Mouse (Mus musculus) midbrain, embryonic 15.5 days (tissue): ENCODE data around the gene Crocc. TPM values are rescaled to one million over a fixed set of nuclear protein-coding genes. Genes with fewer than 3 reads are reported as not detected.

Experiments used
- ATAC-seq: fragments of 200-750 bp; cut with Nextera tagmentation; replicated peaks from 2 replicates; pipeline ENCODE4 v1.8.0; 2017; ENCODE audit warnings: moderate TSS enrichment
- H3K27ac ChIP-seq: fragments of 300-500 bp; sonication (generic); 2 replicates; pipeline ENCODE4 v1.5.1; 2015; ENCODE audit warnings: mild to moderate bottlenecking, inconsistent platforms
- H3K27me3 ChIP-seq: fragments of 300-500 bp; sonication (generic); replicated peaks from 2 replicates; pipeline ENCODE4 v1.6.1; 2015; ENCODE audit warnings: inconsistent platforms
- H3K36me3 ChIP-seq: fragments of 300-500 bp; sonication (generic); replicated peaks from 2 replicates; pipeline ENCODE4 v1.6.1; 2015; ENCODE audit warnings: inconsistent platforms
- H3K4me1 ChIP-seq: fragments of 300-500 bp; sonication (generic); 2 replicates; pipeline ENCODE4 v1.6.1; 2015; ENCODE audit warnings: inconsistent platforms
- H3K4me2 ChIP-seq: fragments of 300-500 bp; sonication (generic); 2 replicates; pipeline ENCODE4 v1.6.1; 2015; ENCODE audit warnings: inconsistent platforms, mild to moderate bottlenecking, moderate library complexity
- H3K4me3 ChIP-seq: fragments of 300-500 bp; sonication (generic); 2 replicates; pipeline ENCODE4 v1.5.1; 2015; ENCODE audit warnings: mild to moderate bottlenecking, inconsistent platforms
- H3K9ac ChIP-seq: fragments of 300-500 bp; sonication (generic); 2 replicates; pipeline ENCODE4 v1.6.1; 2015; ENCODE audit warnings: mild to moderate bottlenecking, inconsistent platforms
- H3K9me3 ChIP-seq: fragments of 300-500 bp; sonication (generic); 2 replicates; pipeline ENCODE4 v1.6.1; 2016; ENCODE audit warnings: inconsistent platforms
- WGBS: fragments of 180-500 bp; shearing (Covaris S2); methylation state at CpG from one replicate; pipeline ENCODE4 v1.1.7; 2015; ENCODE audit warnings: mixed read lengths; 5-methylcytosine and 5-hydroxymethylcytosine counted together
- polyA plus RNA-seq: library from polyadenylated mRNA; unstranded; fragments of >200 nt; fragmentation: Nextera tagmentation; extraction: Ambion mirVana; gene quantifications from 2 replicates; pipeline ENCODE4 v1.2.1, GENCODE M21; 2015

The Crocc gene
- polyA plus RNA-seq, 1 experiment from 2014 or later = 7.0 TPM

DNA sequence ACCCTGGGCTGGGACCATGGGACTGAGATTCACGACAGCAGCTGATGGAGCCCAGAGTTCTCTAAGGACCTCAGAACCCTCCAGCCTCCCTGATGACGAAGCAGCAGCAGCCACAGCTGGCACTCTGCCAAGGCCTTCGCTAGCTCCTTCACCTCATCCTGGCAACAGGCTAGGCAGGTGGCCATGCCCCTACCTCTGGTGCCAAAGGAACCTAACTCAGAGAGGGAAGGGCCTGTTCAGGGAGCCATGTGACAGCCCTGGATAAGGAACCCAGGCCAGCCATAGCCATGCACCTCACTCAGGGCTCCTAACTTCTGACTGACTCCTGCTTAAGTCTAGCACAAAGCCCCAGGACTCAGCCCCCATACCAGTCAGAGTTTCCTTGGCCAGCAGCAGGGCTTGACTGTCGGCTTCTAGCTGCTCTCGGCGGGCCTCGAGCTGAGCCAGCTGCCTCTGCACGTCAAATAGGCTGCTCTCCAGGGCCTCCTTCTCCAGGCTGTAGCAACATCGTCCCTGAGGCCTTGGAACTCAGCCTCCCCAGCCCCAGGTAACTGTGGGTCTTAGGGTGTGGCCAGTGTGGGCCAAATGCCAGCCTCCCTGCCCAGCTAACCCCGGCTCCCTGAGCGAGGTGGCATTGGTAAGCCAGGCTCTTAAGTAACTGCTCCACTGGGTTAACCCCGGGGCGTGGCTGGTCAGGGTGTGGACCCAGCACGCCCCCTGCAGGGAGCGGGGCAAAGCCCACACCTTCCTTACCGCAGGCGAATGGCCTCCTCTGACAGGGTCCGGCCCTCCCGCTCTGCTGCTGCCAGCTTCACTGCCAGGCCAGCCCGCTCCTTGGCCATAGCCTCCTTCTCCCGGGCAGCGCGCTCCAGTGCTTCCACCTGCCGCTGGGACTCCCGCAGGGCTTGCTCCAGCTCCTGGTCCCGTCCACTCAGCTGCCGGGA, 26.5 kb downstream of the Crocc start:
- Histone ChIP-seq H3K9ac (no peak overlapping the region), H3K4me3 (no peak overlapping the region), H3K4me1 (peaks cover 4% of the 10 kb centered on the region; the same call in 1 of the 2 replicates), H3K36me3 (peaks cover 7% of the 10 kb centered on the region; the same call in 1 of the 2 replicates), H3K4me2 (no peak overlapping the region), H3K27ac (no peak overlapping the region), H3K9me3 (no peaks in the 10 kb centered on the region), H3K27me3 (no peaks in the 10 kb centered on the region)
- 74% methylated on average over 27 of the region's 27 CpGs for WGBS
- no peak for ATAC-seq

GRCm38 (mm10) chr4:141031733-141032132, 28.6 kb downstream of the Crocc start:
- no peak overlapping the region for H3K9ac ChIP-seq
- H3K27me3 ChIP-seq = no peaks in the 10 kb centered on the region
- peak; percentile 32; the same call in 1 of the 2 replicates for ATAC-seq
- H3K36me3 ChIP-seq = peaks cover 7% of the 10 kb centered on the region; the same call in 1 of the 2 replicates
- H3K4me1 ChIP-seq = peaks cover 4% of the 10 kb centered on the region; the same call in 1 of the 2 replicates
- H3K27ac ChIP-seq = no peak overlapping the region
- no peaks in the 10 kb centered on the region for H3K9me3 ChIP-seq
- WGBS = 19% methylated on average over 6 of the region's 6 CpGs
- H3K4me2 ChIP-seq = no peak overlapping the region
- no peak overlapping the region for H3K4me3 ChIP-seq

DNA sequence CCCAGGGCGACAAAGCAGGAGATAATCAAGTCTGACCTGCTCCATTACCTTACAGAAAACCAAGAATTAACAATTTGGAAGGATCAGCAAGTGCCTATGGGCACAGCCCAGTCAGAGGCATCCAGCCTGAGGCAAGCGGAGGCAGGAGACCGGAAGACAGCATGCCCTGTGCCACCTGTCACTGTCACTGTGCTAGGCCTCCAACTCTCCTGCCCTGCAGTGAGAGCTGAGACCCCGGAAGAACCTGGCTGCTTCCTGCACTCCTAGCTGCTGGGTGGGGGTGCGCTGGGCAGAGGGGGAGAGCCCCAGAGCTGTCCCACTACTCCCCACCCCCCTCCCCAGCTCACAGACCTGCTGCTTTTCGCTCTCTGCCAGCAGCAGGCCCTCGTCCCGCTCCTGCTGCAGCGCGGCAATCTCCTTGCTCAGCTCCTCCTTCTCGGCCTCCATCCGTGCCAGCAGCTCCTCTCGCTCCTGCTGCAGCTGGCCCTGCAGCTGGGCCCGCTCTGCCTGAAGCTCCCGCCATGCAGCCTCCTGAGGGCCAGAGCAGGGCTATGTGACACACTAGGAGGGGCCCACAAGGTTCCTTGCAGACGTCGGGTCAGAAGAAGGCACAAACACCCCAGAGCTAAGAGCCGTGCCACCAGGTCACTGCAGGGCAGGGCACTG, 29.7 kb downstream of the Crocc start:
- no peak overlapping the region for H3K4me2 ChIP-seq
- no peak overlapping the region for H3K27ac ChIP-seq
- H3K9me3 ChIP-seq = no peaks in the 10 kb centered on the region
- no peak for ATAC-seq
- peaks cover 7% of the 10 kb centered on the region; the same call in 1 of the 2 replicates for H3K36me3 ChIP-seq
- no peak overlapping the region for H3K9ac ChIP-seq
- 92% methylated on average over 17 of the region's 18 CpGs for WGBS
- H3K4me3 ChIP-seq = no peak overlapping the region
- no peaks in the 10 kb centered on the region for H3K27me3 ChIP-seq
- peaks cover 4% of the 10 kb centered on the region; the same call in 1 of the 2 replicates for H3K4me1 ChIP-seq

DNA sequence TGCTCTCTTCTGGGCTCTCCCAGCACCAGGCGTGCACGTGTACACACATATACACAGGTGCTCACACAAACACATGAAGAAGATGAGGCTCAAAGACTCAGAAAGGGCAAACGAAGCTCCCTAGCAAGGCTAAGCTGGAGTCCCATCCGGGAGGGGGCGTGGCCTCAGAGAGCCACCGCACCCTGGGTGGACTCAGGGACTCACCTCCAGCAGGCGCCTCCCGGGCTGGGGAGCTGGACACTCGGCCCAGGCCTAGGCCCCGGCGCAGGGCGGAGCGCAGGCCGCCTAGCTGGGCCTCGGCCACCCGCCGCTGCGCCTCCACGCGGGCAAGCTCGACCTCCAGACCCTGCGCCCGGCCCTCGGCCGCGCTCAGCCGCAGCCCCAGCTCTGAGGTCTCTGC, 35.4 kb downstream of the Crocc start:
- H3K9ac ChIP-seq = no peak overlapping the region
- ATAC-seq = no peak
- no peak overlapping the region for H3K27ac ChIP-seq
- H3K36me3 ChIP-seq = peaks cover 10% of the 10 kb centered on the region; the same call in 1 of the 2 replicates
- no peaks in the 10 kb centered on the region for H3K9me3 ChIP-seq
- peaks cover 20% of the 10 kb centered on the region for H3K4me1 ChIP-seq
- H3K27me3 ChIP-seq = no peaks in the 10 kb centered on the region
- no peak overlapping the region for H3K4me2 ChIP-seq
- H3K4me3 ChIP-seq = no peak overlapping the region
- WGBS = 85% methylated on average over 21 of the region's 27 CpGs

GRCm38 (mm10) chr4:141024052-141024451, 36.3 kb downstream of the Crocc start:
- Histone ChIP-seq H3K4me2 (no peak overlapping the region), H3K27ac (no peak overlapping the region), H3K9me3 (no peaks in the 10 kb centered on the region), H3K9ac (no peak overlapping the region), H3K36me3 (peaks cover 10% of the 10 kb centered on the region; the same call in 1 of the 2 replicates), H3K4me3 (no peak overlapping the region), H3K27me3 (no peaks in the 10 kb centered on the region), H3K4me1 (peaks cover 28% of the 10 kb centered on the region)
- ATAC-seq = no peak
- 71% methylated on average over 9 of the region's 9 CpGs for WGBS

- no peak overlapping the region for H3K9ac ChIP-seq
Measured at GRCm38 (mm10) chr4:141021614-141021929, 38.8 kb downstream of the Crocc start.

GRCm38 (mm10) chr4:141020811-141021613, 39.3 kb downstream of the Crocc start:
- no peak overlapping the region for H3K4me2 ChIP-seq
- H3K9ac ChIP-seq = no peak overlapping the region

More at GRCm38 (mm10) chr4:141021614-141021929, 38.8 kb downstream of the Crocc start:
- peak; percentile 29; the same call in 1 of the 2 replicates for ATAC-seq
- peaks cover 10% of the 10 kb centered on the region; the same call in 1 of the 2 replicates for H3K36me3 ChIP-seq
- no peak overlapping the region for H3K4me2 ChIP-seq
- no peak overlapping the region for H3K4me3 ChIP-seq
- 37% methylated on average over 11 of the region's 11 CpGs for WGBS
- peaks cover 30% of the 10 kb centered on the region for H3K4me1 ChIP-seq
- H3K9me3 ChIP-seq = no peaks in the 10 kb centered on the region
- no peaks in the 10 kb centered on the region for H3K27me3 ChIP-seq
- H3K27ac ChIP-seq = peak overlapping the region; percentile 86

DNA sequence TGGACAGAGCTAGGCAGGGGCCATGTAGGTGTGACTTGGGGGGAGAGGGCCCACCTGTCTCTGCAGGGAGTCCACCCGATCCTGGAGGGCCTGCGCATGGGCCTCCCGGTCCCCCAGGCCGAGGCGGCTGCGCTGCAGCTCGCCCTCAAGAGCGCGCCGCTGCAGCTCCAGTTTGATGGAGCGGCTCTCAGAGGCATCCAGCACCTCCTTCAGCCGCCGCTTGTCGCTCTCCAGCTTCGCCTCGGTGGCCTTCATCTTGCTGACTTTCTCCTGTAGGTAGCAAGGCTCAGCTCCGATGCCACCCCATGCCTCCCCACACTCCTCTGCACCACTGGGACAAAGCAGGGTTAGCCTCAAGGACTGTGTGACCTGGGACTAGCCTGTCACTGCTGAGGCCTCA, 40.1 kb downstream of the Crocc start:
- Histone ChIP-seq H3K27me3 (no peaks in the 10 kb centered on the region), H3K9me3 (no peaks in the 10 kb centered on the region), H3K9ac (no peak overlapping the region), H3K4me2 (no peak overlapping the region), H3K4me3 (no peak overlapping the region), H3K27ac (peak overlapping the region; percentile 86), H3K4me1 (peaks cover 30% of the 10 kb centered on the region), H3K36me3 (peaks cover 19% of the 10 kb centered on the region; the same call in 1 of the 2 replicates)
- ATAC-seq = no peak
- WGBS = 82% methylated on average over 17 of the region's 17 CpGs

More at GRCm38 (mm10) chr4:141020811-141021613, 39.3 kb downstream of the Crocc start:
- Histone ChIP-seq H3K4me3 (no peak overlapping the region), H3K27ac (peak overlapping the region; percentile 86), H3K27me3 (no peaks in the 10 kb centered on the region), H3K4me1 (peaks cover 30% of the 10 kb centered on the region), H3K9me3 (no peaks in the 10 kb centered on the region), H3K36me3 (peaks cover 14% of the 10 kb centered on the region; the same call in 1 of the 2 replicates)
- peak; percentile 65 for ATAC-seq
- WGBS = 18% methylated on average over 14 of the region's 14 CpGs

DNA sequence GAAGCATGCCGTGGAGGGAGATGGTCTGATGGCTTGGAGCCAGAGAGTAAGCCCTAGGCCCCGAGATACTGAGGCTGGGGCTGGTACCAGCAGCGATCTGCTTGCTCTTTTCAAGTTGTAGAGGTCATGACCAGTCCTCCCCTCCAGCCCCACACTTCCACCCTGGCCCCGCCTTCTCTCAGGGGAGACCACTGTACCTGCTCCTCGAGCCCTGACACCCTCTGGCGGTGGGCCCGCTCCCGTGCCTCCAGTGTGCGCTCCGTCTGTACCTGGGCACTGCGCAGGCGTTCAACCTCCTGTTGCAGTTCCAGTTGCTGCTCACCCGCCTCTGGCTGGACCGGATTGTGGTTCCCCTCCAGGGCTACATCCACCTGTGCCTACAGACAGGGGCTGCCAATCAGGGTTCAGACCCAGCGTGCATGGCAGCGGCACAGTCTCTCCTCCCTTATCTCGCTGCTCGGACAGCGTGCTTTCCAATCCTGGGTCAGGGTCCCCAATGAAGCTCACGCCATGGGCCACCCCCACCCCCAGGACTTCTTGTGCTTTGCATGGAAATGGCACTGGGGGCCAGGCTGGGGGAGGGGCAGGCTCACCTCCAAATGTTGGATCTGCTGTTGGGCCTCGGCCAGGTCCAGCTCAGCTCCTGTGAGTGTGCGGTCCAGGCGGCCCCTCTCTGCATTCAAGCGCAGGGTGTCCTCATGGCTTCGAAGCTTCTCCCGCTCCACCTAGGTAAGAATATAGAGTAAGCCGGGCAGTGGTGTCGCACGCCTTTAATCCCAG, 42.5 kb downstream of the Crocc start:
- Histone ChIP-seq H3K36me3 (peaks cover 26% of the 10 kb centered on the region; the same call in 1 of the 2 replicates), H3K27me3 (no peaks in the 10 kb centered on the region), H3K27ac (no peak overlapping the region), H3K9me3 (no peaks in the 10 kb centered on the region), H3K4me3 (no peak overlapping the region), H3K9ac (no peak overlapping the region), H3K4me2 (no peak overlapping the region), H3K4me1 (peaks cover 45% of the 10 kb centered on the region)
- no peak for ATAC-seq
- 85% methylated on average over 29 of the region's 29 CpGs for WGBS

GRCm38 (mm10) chr4:141016311-141016710, 44.0 kb downstream of the Crocc start:
- peaks cover 23% of the 10 kb centered on the region; the same call in 1 of the 2 replicates for H3K36me3 ChIP-seq
- no peak for ATAC-seq
- 90% methylated on average over 9 of the region's 9 CpGs for WGBS
- H3K27me3 ChIP-seq = no peaks in the 10 kb centered on the region
- H3K4me1 ChIP-seq = peaks cover 54% of the 10 kb centered on the region
- 0 out of 2 replicates have a peak overlapping the region, but pooled peaks have one; percentile 34 for H3K27ac ChIP-seq
- H3K9ac ChIP-seq = no peak overlapping the region
- H3K9me3 ChIP-seq = no peaks in the 10 kb centered on the region
- H3K4me2 ChIP-seq = no peak overlapping the region
- no peak overlapping the region for H3K4me3 ChIP-seq

- H3K4me3 ChIP-seq = no peak overlapping the region
- H3K27ac ChIP-seq = no peak overlapping the region
- H3K9ac ChIP-seq = no peak overlapping the region
- 71% methylated on average over 7 of the region's 7 CpGs for WGBS
- H3K36me3 ChIP-seq = peaks cover 23% of the 10 kb centered on the region; the same call in 1 of the 2 replicates
- no peaks in the 10 kb centered on the region for H3K9me3 ChIP-seq
- H3K4me1 ChIP-seq = peaks cover 46% of the 10 kb centered on the region
- H3K27me3 ChIP-seq = no peaks in the 10 kb centered on the region
- ATAC-seq = no peak
- H3K4me2 ChIP-seq = no peak overlapping the region
Measured at GRCm38 (mm10) chr4:141015356-141015755, 45.0 kb downstream of the Crocc start.
